9 mouse cellular contexts compared by ENCODE assay signal in genomic region chr17:81133227-81133626, GRCm38 (mm10).
A peak's percentile ranks its signal among the peaks of the same experiment; 100 is the strongest.
DNase-seq lines count a peak whose midpoint lies in the region; TF ChIP-seq lines count a peak whose summit lies in the region.
"Had no signal": no experiment of that assay in that cellular context is flagged by ENCODE, and none has a peak within 500 bp of the region (broad histone marks: within the 10 kb centered on the region; RNA-seq: fewer than 3 reads in every experiment).

No protein-coding gene starts in this region.

- H3K4me3 ChIP-seq in lung, adult 2 months (replicated peaks; ENCODE audit: extremely low read depth, low read depth, low read length) = no peak overlapping the region
- H3K4me3 ChIP-seq: embryonic facial prominence, embryonic 12.5 days had no signal

- no peak for TF ChIP-seq POLR2A in lung, adult 2 months (IDR thresholded peaks at IDR 0.05; ENCODE audit: borderline replicate concordance, extremely low read depth, low read depth, low read length)

- DNase-seq in gastrocnemius, postnatal 10 days = peak; percentile 14
- DNase-seq in gastrocnemius, adult 8-10 months (ENCODE audit: low spot score in 2 of 2) = no peak
- peak; percentile 4 for DNase-seq in ovary, postnatal 36 days (ENCODE audit: low spot score)
- DNase-seq in ovary, adult 18-20 months (ENCODE audit: low spot score) = no peak
- peak; percentile 44 to 84 for DNase-seq in cerebellum, postnatal 4 days (ENCODE audit: low spot score in 2 of 2)
- peak; percentile 39 for DNase-seq in right cerebral cortex, postnatal 4 days
- DNase-seq in lung, adult 2 months = no peak
- DNase-seq in urinary bladder, adult 18-20 months (ENCODE audit: low spot score in 2 of 2) = no peak

- H3K4me1 ChIP-seq in lung, adult 2 months (ENCODE audit: control insufficient read depth, insufficient read depth, low read length) = no peaks in the 10 kb centered on the region
- H3K4me1 ChIP-seq: embryonic facial prominence, embryonic 12.5 days had no signal

- WGBS in lung, adult 2 months = 45% methylated on average over 4 of the region's 4 CpGs

- no peak for TF ChIP-seq CTCF in lung, adult 2 months (IDR thresholded peaks at IDR 0.05; ENCODE audit: insufficient read depth, low read length)

Comparison
In these comparisons a context has a peak if more than half of its experiments do, and no peak if none do; other contexts are left out.
1. DNase-seq: peak in gastrocnemius, postnatal 10 days (single experiment), ovary, postnatal 36 days (single experiment), cerebellum, postnatal 4 days (2 of 2) and right cerebral cortex, postnatal 4 days (single experiment); none in gastrocnemius, adult 8-10 months (0 of 2), ovary, adult 18-20 months (single experiment), lung, adult 2 months (single experiment) and urinary bladder, adult 18-20 months (0 of 2).